Mouse (Mus musculus): ENCODE measurements around the gene Gpr15. TPM values are rescaled to one million over a fixed set of nuclear protein-coding genes. Genes with fewer than 3 reads are reported as not detected.

Gpr15 gene
- polyA plus RNA-seq, 1 experiment: not detected

DNA sequence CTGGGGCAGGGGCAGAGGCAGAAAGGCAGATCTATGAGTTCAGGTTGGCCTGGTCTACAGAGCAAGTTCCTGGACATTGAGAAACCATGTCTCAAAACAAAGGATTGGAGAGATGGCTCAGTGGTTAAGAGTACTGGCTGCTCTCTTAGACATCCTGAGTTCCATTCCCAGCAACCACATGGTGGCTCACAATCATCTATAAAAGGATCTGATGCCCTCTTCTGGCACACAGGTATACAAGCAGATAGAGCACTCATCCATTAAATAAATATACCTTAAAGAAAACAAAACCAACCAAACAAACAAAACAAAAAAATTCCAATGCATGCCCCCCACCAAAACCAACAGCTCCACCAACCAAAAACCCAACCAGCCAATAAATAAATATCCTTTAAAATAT is 34.3 kb downstream of the Gpr15 start:
- no peak overlapping the region for H3K27ac ChIP-seq (ENCODE audit: control insufficient read depth, insufficient read depth, low read depth, low read length, poor library complexity)
- no peak for TF ChIP-seq POLR2A (IDR thresholded peaks at IDR 0.05; ENCODE audit: borderline replicate concordance, control insufficient read depth, low read depth, low read length)
- no peak for TF ChIP-seq CTCF (IDR thresholded peaks at IDR 0.05; ENCODE audit: control insufficient read depth, insufficient read depth, low read length)
- H3K4me3 ChIP-seq (replicated peaks; ENCODE audit: control insufficient read depth, low read depth, low read length): no peak overlapping the region
- H3K4me1 ChIP-seq (ENCODE audit: control insufficient read depth, insufficient read depth, low read length): no peaks in the 10 kb centered on the region; the same call in 1 of the 2 replicates

DNA sequence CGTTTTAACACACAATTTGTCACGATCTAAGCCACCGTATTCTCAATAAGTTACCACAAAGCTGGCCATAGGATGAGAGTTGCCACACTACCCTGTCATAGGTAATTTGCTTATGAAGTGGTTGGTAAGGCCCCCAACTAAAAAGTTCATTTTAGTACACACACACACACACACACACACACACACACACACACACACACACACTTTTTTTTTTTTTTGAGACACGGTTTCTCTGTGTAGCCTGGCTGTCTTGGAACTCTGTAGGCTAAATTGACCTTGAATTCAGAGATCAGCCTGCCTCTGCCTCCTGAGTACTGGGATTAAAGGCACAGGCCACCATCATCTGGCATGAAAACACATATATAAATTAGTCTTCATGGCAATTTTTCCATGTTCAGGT is 35.0 kb downstream of the Gpr15 start:
- 86% methylated on average over 4 of the region's 4 CpGs for WGBS
- no peak for TF ChIP-seq CTCF (IDR thresholded peaks at IDR 0.05; ENCODE audit: control insufficient read depth, insufficient read depth, low read length)
- TF ChIP-seq POLR2A (IDR thresholded peaks at IDR 0.05; ENCODE audit: borderline replicate concordance, control insufficient read depth, low read depth, low read length): no peak
- Histone ChIP-seq H3K27ac (ENCODE audit: control insufficient read depth, insufficient read depth, low read depth, low read length, poor library complexity) (no peak overlapping the region), H3K4me1 (ENCODE audit: control insufficient read depth, insufficient read depth, low read length) (no peaks in the 10 kb centered on the region; the same call in 1 of the 2 replicates), H3K4me3 (replicated peaks; ENCODE audit: control insufficient read depth, low read depth, low read length) (no peak overlapping the region)

DNA sequence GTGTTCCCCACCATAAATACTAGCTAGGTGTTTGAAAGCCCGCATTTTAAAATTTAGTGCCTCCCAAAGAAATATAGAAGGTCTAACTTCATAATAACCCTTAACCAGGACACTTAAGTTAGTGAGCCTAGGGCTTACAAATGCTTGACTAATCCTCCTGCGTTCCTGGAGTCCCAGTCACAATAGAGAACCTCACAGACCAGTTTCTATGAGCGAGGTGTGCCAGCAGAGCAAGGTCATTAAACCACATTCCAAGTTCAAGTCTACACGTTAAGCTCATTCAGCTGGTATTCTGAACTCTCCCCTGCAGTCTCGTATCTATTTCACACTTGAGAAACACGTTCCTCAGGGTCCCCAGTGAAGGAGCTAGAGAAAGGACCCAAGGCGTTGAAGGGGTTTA is 36.0 kb downstream of the Gpr15 start:
- TF ChIP-seq CTCF (IDR thresholded peaks at IDR 0.05; ENCODE audit: control insufficient read depth, insufficient read depth, low read length) (no peak), POLR2A (IDR thresholded peaks at IDR 0.05; ENCODE audit: borderline replicate concordance, control insufficient read depth, low read depth, low read length) (no peak)
- Histone ChIP-seq H3K4me3 (replicated peaks; ENCODE audit: control insufficient read depth, low read depth, low read length) (no peak overlapping the region), H3K27ac (ENCODE audit: control insufficient read depth, insufficient read depth, low read depth, low read length, poor library complexity) (no peak overlapping the region), H3K4me1 (ENCODE audit: control insufficient read depth, insufficient read depth, low read length) (no peaks in the 10 kb centered on the region; the same call in 1 of the 2 replicates)
- WGBS: 92% methylated on average over 7 of the region's 7 CpGs

DNA sequence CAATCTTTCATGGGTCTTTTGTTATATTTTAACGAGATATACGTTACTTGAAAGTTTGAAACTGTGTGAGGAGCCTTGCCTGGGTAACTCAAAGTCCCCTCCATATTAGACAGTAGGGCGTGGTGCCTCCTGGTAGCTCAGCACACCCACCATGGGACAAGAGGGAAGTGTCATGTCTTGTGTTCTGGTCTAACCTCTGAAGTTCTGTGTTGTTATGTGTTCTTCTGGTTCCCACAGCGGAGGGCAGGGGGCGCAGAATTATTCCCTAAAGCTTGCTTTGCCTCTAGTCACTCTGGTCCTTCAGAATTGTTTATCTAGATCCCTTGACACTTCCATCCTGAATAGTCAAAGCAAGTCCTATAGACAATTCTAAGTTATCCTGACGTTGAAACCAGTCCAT is 36.8 kb downstream of the Gpr15 start:
- 89% methylated on average over 6 of the region's 6 CpGs for WGBS
- no peaks in the 10 kb centered on the region; the same call in 1 of the 2 replicates for H3K4me1 ChIP-seq (ENCODE audit: control insufficient read depth, insufficient read depth, low read length)
- no peak overlapping the region for H3K27ac ChIP-seq (ENCODE audit: control insufficient read depth, insufficient read depth, low read depth, low read length, poor library complexity)
- TF ChIP-seq CTCF (IDR thresholded peaks at IDR 0.05; ENCODE audit: control insufficient read depth, insufficient read depth, low read length) (no peak), POLR2A (IDR thresholded peaks at IDR 0.05; ENCODE audit: borderline replicate concordance, control insufficient read depth, low read depth, low read length) (no peak)
- no peak overlapping the region for H3K4me3 ChIP-seq (replicated peaks; ENCODE audit: control insufficient read depth, low read depth, low read length)

DNA sequence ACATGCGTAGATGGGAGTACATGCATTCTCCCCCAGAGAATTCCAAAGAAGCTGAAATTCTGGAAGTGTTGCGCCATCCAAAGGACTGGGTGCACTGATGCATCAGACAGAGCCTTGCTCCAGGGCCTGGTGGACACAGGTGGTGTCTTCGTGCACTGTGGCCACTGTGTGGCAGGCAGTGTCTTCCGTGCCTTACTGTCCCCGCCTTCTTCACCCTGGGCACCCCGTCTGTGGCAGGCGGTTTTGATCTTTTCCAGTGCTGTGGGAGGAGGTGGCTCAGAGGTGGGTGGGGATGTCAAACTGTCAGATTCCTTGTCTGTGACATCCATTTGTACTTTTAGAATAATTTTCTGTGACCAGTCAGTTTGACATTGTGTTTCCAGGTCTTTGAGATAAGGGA is 40.2 kb downstream of the Gpr15 start:
- Histone ChIP-seq H3K4me3 (replicated peaks; ENCODE audit: control insufficient read depth, low read depth, low read length) (no peak overlapping the region), H3K27ac (ENCODE audit: control insufficient read depth, insufficient read depth, low read depth, low read length, poor library complexity) (no peak overlapping the region), H3K4me1 (ENCODE audit: control insufficient read depth, insufficient read depth, low read length) (no peaks in the 10 kb centered on the region; the same call in 1 of the 2 replicates)
- WGBS: 70% methylated on average over 7 of the region's 7 CpGs
- TF ChIP-seq POLR2A (IDR thresholded peaks at IDR 0.05; ENCODE audit: borderline replicate concordance, control insufficient read depth, low read depth, low read length) (no peak), CTCF (IDR thresholded peaks at IDR 0.05; ENCODE audit: control insufficient read depth, insufficient read depth, low read length) (peak; percentile 25; the same call in 1 of the 2 replicates)

DNA sequence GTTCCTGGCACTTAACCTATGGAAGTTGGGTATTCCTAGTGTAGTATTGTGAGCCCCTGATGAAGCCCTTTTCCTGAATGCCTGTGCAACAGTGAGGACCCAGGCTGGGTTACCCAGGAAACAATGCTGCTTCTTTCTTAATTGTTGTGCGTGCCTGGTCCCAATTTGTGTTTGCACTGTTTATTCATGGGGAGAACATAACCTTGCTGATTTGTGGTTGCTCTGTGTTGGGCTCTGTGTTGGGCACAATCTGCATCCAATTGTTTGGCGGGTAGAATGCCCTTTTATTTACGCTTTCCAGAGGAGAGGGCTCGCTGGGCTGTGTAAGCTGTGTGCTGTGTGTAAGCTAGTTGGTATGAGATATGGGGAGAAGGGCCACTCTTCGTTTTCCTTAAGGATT is 41.4 kb downstream of the Gpr15 start:
- no peaks in the 10 kb centered on the region; the same call in 1 of the 2 replicates for H3K4me1 ChIP-seq (ENCODE audit: control insufficient read depth, insufficient read depth, low read length)
- TF ChIP-seq CTCF (IDR thresholded peaks at IDR 0.05; ENCODE audit: control insufficient read depth, insufficient read depth, low read length) (no peak), POLR2A (IDR thresholded peaks at IDR 0.05; ENCODE audit: borderline replicate concordance, control insufficient read depth, low read depth, low read length) (no peak)
- 93% methylated on average over 5 of the region's 5 CpGs for WGBS
- H3K4me3 ChIP-seq (replicated peaks; ENCODE audit: control insufficient read depth, low read depth, low read length): no peak overlapping the region
- no peak overlapping the region for H3K27ac ChIP-seq (ENCODE audit: control insufficient read depth, insufficient read depth, low read depth, low read length, poor library complexity)

DNA sequence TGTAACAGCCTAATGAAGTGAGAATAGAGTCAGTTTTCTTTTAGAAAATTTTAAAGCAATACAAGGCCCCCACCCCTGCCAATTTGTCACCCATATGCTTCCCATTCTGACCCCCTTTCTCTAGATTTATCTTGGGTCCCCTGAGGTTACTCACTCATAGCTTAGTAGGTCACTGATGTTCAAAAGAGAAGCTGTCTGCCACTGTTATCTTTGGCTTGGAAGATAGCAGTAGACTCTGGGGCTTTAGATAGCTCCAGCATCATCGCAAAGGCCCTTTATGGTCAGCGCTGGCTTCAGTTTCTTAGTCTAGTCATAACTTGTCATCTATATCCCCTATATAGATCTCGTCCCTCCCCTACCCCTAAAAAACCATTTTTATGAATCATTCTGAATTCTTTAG is 42.2 kb downstream of the Gpr15 start:
- WGBS: 68% methylated on average over 3 of the region's 3 CpGs
- H3K4me1 ChIP-seq (ENCODE audit: control insufficient read depth, insufficient read depth, low read length): no peaks in the 10 kb centered on the region; the same call in 1 of the 2 replicates
- no peak overlapping the region for H3K27ac ChIP-seq (ENCODE audit: control insufficient read depth, insufficient read depth, low read depth, low read length, poor library complexity)
- no peak for TF ChIP-seq CTCF (IDR thresholded peaks at IDR 0.05; ENCODE audit: control insufficient read depth, insufficient read depth, low read length)
- TF ChIP-seq POLR2A (IDR thresholded peaks at IDR 0.05; ENCODE audit: borderline replicate concordance, control insufficient read depth, low read depth, low read length): no peak
- H3K4me3 ChIP-seq (replicated peaks; ENCODE audit: control insufficient read depth, low read depth, low read length): no peak overlapping the region

DNA sequence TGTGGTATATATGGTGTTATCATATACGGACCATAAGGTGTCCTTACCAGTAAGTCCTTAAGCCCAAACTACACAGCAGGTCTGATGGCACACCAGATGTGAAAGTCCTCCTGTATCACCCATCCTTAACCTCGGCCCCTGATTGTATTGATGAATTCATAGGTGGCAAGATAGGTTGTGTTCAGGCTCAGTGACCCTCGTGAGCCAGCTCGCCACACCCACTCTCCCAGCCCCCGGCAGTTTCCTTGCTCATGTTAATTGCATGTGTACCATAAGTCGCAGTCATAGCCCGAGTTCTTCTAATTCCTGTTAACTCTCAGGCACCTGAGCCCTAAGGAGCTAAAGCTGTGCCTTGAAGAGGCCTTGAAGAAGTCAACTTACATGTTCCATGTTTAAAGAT is 42.7 kb downstream of the Gpr15 start:
- H3K27ac ChIP-seq (ENCODE audit: control insufficient read depth, insufficient read depth, low read depth, low read length, poor library complexity): no peak overlapping the region
- peak overlapping the region; percentile 17 for H3K4me3 ChIP-seq (replicated peaks; ENCODE audit: control insufficient read depth, low read depth, low read length)
- WGBS: 86% methylated on average over 7 of the region's 7 CpGs
- TF ChIP-seq POLR2A (IDR thresholded peaks at IDR 0.05; ENCODE audit: borderline replicate concordance, control insufficient read depth, low read depth, low read length) (no peak), CTCF (IDR thresholded peaks at IDR 0.05; ENCODE audit: control insufficient read depth, insufficient read depth, low read length) (no peak)
- no peaks in the 10 kb centered on the region; the same call in 1 of the 2 replicates for H3K4me1 ChIP-seq (ENCODE audit: control insufficient read depth, insufficient read depth, low read length)

DNA sequence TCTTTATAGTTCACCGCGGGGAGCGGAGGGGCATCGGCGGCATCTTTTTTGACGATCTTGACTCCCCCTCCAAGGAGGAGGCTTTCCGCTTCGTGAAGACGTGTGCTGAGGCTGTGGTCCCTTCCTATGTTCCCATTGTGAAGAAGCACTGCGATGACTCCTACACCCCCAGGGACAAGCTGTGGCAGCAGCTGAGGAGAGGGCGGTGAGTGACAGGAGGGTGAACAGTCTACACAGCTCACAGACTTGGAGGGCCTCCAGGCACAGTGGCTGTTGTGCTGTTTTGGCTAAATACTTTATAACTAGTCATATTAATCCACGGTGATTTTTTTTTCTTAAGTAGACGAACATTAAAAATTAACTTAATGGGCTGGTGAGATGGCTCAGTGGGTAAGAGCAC is 43.6 kb downstream of the Gpr15 start:
- TF ChIP-seq POLR2A (IDR thresholded peaks at IDR 0.05; ENCODE audit: borderline replicate concordance, control insufficient read depth, low read depth, low read length) (no peak), CTCF (IDR thresholded peaks at IDR 0.05; ENCODE audit: control insufficient read depth, insufficient read depth, low read length) (no peak)
- Histone ChIP-seq H3K4me3 (replicated peaks; ENCODE audit: control insufficient read depth, low read depth, low read length) (peak overlapping the region; percentile 47), H3K27ac (ENCODE audit: control insufficient read depth, insufficient read depth, low read depth, low read length, poor library complexity) (no peak overlapping the region), H3K4me1 (ENCODE audit: control insufficient read depth, insufficient read depth, low read length) (no peaks in the 10 kb centered on the region; the same call in 1 of the 2 replicates)
- 95% methylated on average over 13 of the region's 13 CpGs for WGBS
